Mouse (Mus musculus) kidney, postnatal 10 days (tissue): ENCODE measurements around the gene Sval3.

Experiments used
- DNase-seq: peaks from one replicate; pipeline ENCODE4 v3.0.0; 2021; ENCODE audit warnings: mixed read lengths

Sval3 gene

GRCm38 (mm10) chr6:41967840-41968239 lies at the start of gene Sval3:
Gene Sval3 (plus strand): TSS chr6:41968140.
- no peak for DNase-seq

- DNase-seq: no peak
Observed at GRCm38 (mm10) chr6:41951330-41951729, 16.6 kb upstream of the Sval3 start, which contains the start of gene Sval1. Gene Sval1 (plus strand): TSS chr6:41951630.
